Mouse (Mus musculus) kidney, postnatal 36 days (tissue): ENCODE data around the gene Tent4a.

ENCODE experiments used
- DNase-seq, 2 experiments: peaks; one replicate each; pipeline ENCODE4 v3.0.0; 2021 to 2022; ENCODE audit warnings: mixed read lengths in 2 of 2

Gene Tent4a

DNA sequence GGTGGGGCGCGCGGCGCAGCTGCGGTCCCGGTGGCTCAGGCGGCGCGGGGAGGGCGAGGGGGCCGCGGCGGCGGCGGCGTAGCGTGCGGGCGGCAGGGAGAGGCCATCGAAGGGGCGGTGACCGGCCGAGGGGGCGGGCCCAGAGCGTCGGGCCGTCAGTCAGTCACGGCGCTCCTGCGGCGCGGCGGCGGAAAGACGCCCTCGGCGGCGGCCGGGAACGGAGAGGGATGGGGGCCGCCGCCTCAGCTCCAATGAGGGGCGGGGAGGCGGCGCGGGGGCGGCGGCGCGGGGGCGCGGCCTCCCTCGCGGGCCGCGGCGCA, at the start of gene Tent4a:
Gene Tent4a, minus strand, starts transcription at position 284 of the 320 bp plus-strand sequence.
- no peak for DNase-seq

DNA sequence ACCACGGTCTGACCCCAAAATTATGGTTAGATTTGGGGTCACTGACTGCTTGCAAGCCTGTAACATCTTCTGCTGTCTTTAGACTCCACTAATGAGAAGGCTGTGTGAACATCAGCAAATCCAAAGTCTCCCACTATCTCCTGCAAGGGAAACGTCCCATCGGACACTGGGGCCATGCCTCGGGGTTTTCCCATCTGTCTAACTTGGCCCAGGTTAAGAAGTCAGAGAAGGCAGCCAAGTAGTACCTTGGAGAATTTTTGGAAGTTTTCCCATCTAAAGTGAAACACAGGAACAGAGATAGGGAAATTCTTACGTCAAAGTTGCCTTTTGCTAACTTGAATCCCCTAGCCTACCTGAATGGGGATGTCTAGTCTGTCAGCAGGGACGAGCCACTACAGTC, 49.2 kb upstream of the Tent4a start:
- no peak for DNase-seq

DNA sequence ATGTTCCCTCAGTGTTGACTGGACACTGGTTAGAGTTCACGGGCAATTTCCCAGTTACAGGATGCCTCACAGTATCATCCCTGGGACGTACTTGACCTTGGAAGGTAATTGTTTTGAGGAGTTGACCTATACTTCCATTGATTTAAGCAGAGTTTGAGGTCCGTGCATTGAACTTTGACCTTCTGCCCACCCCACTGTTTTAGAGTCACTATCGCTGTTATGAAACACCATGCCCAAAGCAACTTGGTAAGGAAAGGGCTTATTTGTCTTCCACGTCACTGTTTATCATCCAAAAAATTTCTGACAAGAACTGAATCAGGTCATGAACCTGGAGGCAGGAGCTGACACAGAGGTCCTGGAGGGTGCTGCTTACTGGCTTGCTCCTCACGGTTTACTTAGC, 48.0 kb upstream of the Tent4a start:
- no peak for DNase-seq

DNA sequence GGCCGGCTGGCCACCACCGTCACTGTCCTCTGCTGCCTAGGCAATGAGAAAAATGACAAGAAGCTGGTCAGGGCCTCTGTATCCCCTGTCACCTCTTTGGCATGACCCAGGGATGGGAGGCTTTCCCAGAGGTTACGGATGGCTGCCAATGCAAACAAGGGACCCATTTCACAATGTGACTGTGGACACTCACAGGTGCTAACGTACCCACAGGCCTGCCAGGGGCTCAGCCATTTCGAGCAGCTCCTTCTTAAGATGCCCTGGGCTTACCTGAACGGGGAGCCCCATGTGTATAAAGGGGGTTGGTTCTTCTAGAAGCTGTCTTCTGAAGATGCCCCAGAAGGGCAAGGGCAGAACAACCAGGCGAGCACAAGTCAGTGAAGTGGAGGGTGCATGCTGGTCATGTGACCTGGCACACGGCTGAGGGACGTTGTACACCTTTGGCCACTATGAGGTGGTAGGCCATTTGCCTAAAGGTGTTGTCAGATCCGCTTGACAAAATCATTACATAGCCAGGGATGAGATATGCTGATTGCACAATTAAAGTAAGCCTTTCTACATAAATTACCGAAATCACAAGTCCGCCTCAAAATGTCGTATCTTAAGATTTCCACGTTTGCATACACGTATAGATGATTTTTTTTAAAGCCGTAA, 42.9 kb upstream of the Tent4a start:
- no peak for DNase-seq

DNA sequence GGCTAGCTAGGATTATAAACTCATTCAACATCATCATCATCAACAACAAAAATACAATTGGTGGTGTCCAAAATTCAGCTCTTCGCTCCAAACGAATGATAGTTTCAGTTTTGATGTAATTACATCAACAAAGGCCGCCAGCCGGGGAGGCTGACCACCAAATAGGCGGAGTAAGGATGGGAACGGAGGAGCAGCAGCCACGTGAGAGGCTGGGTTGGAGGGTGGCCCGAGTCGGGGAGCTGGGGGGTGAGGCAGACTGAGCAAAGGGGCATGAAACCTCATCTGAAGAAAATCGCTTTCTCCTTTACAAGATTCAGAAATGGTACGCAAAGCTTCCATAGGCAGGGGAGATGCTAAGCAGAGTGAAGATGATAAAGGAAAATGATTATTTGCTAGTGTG, 42.3 kb upstream of the Tent4a start:
- no peak for DNase-seq

DNA sequence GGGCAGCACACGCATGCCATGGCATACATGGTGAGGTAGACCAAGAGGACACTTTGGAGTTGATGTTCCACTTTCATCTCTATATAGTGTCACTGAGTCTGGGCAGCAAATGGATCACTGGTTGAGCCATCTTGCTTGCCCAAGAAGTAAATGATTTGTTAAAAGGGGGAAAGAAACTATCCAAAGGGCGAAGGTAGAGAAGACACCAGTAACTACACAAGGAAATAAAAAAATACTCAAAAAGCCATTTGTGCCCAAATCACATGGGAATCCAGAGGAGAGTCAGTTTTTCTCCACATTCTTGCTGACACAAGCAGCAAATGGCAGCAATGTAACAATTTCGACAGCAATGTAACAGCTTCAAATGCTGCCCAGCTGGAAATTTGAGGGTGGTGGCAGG, 38.2 kb upstream of the Tent4a start:
- DNase-seq = peak in 1 of 2 experiments; percentile 21

DNA sequence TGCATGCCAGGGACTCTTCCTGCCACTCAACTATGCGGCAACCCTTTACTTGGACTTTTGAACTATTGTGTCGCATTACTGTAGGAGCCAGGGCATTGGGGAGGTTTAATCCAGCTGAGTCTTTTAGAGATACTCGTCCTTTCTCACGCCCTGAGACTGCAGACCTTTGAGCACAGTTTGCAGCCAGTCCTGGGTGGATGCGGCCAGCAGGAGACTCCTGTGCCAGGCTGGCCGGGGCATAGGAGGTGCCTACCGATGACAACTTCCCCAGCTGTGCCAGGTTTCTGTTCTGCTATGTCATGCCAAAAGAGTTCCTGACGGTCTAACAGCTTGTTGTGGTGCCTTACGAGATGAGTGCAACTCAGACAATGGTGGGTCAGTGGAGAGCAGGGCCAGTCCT, 34.8 kb upstream of the Tent4a start:
- DNase-seq = peak; percentile 71 to 82

DNA sequence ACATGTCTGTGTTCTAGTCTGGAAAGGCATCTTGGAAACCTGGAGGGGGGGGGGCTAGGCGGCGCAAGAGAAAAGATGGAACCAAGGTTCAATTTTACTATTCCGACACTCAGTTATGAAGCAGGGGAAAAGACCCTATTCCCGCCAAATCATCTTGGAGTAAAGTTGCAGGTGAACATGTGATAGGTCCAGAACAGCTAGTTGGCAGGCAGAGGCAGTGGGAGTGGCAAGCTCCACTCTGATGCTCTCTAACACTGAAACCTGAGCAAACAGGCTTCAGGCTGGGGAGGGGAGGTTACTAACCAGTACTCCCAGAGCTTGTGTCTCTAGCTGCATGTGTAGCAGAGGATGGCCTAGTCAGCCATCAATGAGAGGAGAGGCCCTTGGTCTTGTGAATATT, 31.0 kb upstream of the Tent4a start:
- peak; percentile 49 to 64 for DNase-seq

DNA sequence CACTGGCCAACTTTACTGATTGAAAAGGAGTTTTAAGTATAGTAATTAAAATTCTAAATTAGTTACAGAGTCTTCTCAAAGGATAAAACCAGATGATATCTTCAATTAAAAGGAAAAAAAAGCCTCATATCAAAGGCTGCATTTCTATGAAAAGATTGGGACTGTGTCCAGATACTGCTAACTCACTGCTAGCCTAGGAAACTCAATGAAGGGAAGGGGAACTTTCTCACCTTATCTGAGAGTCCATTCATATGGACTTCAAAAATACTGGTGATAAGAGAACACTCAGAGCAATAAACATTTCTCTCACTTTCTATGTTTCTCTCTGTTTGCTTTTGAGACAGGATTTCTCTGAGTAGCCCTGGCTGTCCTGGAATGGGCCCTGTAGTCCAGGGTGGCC, 30.2 kb upstream of the Tent4a start:
- DNase-seq = no peak

DNA sequence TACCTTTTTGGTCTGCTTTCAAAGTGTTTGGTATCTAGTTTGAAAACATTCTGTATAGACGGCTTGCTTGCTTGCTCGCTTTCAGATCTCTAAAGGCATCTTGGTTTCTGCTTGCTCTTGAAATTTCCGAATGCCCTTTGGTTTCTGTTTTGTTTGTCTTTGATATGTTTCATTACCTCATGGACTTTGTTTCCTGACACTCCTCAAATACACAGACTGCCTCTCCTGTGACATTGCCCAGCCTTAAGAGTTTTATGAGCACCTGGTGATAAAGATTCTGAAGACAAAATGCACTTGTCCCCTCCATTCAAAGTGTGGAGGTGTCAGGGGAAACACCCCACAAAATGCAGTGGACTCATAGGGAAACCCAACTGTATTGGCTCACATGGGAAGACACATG, 29.5 kb upstream of the Tent4a start:
- peak in 1 of 2 experiments; percentile 43 for DNase-seq

DNA sequence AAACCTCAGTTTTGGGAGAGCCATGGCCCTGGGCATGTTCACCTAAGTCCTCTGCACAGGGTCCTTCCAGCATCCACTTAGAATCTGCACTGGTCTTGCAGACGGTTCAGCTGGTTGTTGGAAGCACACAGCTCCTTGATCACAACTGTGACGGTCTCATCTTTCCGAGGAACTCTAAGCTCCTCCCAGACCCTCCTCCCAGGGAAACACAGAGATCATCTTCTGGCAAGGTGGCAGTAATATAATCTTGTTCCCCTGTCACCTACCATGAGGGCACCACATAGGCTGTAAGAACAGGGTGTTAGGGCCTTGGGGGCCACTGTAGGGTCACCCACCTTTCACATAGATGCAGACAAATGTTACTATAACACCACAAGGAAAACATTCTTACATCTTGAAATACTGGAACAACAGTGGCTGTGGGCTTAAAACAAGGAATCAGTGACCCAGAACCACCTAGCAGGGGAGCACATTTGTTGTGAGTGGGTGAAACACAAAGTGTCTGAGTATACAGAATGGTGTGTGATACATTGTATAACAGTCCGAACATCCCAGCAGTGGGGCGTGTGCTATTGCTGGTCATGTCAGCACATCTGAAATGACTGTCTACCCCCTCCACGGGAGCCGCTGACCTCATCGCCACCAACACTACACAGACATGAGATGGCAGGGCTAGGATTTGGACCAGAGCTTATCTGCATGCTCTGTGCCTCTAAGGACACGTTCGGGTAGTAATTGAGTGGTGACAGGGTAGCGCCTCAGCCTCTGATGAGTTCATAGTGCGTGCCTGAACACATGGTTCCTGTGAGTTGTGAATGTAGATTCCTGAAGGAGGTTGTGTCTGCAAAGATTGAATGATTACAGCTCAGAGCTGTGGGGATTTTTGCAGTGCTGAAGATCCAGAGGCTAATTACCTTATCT, 28.5 kb upstream of the Tent4a start:
- no peak for DNase-seq

DNA sequence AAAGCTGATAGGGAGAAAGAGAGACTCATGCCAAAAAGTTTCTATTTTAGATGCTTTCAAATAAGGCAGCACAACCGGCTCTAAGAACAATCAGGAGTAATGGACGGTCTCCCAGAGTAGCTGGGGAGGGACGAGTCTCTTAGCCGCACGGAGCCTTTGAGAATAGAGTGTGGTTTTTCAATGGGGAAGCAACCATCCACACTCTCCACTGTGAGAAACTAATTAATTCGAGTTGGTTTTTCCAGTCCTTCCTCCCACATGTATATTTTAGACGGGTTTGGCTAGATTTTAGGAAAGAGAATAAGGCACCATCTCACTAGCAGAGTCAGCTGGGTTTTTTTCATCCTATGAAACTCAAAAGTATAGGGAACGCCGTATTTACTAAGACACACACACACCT, 27.6 kb upstream of the Tent4a start:
- no peak for DNase-seq

DNA sequence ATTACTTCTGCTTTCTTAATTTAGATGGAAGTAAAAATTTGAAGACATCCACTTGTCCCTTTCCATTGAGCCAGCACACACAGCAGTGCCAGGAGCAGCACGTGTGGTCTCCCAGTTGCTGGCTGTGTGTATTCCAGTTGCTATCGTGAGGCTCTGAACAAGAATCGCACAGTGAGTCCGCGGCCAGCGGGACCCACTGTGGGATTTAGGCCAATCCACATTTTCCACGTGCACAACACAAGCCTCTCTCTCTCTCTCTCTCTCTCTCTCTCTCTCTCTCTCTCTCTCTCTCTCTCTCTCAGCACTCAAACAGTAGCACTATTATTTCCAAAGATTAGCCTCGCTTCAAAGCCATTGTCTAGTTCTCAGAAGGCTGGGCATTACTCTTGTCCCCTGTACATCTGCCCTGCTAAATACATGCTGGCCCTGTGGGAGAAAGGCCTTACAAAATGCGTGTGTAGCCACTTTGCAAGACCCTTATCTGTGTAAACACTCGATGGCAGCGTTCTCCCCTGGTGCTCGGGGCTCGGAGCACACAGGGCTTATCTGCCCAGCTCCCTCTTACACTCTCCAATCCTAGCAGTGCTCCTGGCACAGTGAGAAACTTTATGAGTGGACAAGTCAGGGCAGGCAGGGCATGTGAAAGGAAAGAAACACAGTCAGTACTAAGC, 25.0 kb upstream of the Tent4a start:
- no peak for DNase-seq

DNA sequence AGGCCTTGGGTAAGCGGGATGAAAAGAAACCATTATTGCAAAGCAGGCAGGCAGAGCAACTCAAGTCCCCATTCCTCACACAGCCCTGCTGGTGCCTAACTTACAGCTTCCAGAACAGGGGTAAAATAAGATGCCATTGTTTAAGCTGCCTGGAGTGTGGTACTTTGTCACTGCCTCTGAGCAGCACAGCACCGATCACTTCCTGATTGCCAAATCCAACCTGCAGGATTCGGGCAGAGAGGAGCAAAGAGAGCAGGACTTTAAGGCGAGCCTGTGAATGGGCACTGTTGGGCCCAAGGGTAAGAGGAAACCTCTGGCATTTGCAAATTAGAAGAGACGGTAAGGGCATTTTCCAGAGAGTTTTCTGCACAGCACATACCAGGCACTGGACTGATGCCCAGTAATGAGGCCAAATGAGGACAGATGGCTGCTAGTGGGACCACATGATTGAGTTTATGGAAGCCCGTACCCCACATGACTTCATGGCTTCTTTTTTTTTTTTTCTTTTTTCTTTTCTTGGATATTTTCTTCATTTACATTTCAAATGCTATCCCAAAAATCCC, 23.8 kb upstream of the Tent4a start:
- DNase-seq = peak in 1 of 2 experiments; percentile 48

DNA sequence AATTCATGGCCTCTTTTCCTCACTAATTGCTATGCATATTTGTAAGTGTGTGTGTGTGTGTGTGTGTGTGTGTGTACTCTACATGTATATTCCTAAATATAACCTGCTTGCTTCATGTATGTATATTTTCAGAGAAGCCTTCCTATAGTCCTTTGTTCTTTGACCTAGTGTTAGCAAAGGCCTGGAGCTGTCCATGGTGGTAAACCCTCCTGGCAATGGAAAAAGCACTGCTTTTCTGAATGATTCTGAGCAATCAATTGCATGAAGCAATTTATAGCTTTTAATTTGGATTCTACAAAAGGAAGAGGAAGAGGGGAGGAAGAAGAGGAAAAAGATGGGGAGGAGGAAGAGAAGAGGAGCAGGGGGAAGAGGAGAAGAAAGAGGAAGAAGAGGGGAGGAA, 22.3 kb upstream of the Tent4a start:
- peak in 1 of 2 experiments; percentile 37 for DNase-seq

DNA sequence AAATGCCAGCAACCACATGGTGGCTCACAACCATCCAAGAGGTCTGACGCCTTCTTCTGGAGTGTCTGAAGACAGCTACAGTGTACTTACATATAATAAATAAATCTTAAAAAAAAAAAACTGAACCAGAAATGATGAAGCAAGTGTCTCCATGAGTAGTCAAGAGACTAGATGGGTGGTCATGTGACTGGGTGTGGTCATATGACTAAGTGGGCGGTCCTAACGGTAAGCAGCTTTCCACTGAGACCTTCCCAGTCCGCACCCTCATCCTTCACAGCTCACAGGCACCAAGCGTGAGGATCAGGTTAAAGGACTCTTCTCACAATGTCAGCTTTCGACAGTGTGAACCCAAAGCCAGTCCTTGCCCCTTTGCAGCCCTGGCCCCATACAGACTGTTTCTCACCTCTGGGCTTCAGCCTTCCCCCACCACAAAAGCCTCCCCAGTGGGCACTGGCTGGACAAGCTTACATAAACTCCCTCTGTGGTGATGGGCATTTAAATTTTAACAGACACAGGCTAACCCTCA, 21.6 kb upstream of the Tent4a start:
- DNase-seq = no peak

DNA sequence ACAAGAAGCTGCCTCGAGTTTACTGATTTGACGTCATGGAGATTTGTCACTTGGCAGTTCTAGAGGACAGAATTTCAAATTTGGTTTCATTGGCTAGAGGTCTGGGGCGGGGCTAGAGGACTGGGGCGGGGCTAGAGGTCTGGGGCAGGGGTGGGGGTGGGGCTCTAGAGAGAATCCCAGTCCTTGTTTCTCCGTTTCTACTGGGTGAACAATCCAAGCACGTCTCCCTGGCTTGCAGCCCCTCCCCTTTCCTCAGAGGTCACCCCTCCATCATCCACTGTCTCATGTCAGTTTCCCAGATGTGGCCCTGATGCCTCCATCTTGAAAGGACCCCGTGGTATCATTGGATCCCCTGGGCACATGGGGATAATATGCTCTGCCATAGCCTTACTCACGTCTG, 20.6 kb upstream of the Tent4a start:
- no peak for DNase-seq

DNA sequence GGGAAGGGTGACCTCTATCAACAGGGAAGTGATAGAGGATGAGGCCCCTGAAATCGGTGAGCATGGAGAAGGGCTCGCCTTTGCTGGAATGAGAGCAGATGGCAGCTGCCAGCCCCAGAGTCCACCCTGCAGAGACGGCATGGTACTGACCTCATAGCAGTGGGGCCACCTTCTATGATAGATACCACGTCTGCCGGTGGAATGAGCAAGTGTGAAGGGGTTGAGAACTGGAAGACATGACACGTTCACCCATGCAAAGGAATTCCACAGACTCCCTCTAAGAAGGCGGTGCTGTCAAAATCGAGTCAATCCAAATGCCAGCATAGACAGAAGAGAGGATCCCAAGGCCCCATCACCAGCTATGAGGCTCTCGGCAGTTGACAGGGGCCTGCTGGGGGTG, 19.8 kb upstream of the Tent4a start:
- no peak for DNase-seq

DNA sequence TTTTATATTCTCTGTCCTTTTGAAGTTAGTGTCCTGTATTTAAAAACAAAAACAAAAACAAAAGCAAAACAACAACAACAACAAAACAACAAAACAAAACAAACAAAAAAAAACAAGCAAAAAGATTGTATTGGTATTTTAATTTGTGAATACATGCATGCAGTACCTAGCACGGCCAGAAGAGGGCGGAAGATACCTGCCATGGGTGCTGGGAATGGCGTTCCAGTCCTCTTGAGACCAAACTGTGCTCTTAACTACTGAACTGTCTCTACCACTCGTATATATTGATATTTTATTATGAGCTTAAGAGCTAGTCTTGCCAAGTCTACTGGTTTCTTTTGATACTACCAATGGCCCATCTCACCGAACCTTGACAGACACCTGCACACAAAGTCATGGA, 18.6 kb upstream of the Tent4a start:
- DNase-seq = peak in 1 of 2 experiments; percentile 79

DNA sequence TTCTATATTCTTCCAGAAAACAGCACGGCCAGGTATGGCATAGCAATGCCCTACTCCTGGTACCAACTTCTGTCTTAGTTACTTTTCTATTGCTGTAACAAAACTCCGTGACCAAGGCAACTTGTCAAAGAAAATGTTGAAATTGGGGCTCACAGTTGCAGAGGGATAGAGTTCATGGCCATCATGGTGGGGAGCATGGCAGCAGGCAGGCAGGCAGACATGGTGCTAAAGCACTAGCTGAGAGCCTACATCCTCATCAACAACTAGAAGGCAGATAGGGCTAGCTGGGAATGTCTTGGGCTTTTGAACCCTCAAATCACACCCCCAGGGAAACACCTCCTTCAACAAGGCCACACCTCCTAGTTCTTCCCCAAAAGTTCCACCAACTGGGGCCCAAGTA, 16.4 kb upstream of the Tent4a start:
- no peak for DNase-seq

DNA sequence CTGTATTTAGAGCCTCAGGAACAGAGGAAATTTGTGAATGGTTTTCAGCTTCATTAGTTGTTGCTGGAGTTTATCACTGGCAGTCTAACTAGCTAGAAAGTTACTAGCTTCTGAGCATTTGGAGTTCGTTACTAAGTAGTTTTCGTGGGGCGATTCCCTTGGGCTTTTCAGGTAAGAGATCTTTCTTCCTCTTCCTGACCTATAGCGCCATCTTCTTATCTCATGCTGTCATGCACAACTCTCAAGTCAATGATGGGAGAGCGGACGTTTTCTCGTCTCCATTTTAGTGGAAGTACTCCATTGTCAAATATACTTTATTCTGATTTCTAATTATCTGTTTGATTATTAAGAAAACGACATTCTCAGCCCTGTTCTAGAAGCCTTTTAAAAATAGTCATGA, 15.6 kb upstream of the Tent4a start:
- DNase-seq = no peak

DNA sequence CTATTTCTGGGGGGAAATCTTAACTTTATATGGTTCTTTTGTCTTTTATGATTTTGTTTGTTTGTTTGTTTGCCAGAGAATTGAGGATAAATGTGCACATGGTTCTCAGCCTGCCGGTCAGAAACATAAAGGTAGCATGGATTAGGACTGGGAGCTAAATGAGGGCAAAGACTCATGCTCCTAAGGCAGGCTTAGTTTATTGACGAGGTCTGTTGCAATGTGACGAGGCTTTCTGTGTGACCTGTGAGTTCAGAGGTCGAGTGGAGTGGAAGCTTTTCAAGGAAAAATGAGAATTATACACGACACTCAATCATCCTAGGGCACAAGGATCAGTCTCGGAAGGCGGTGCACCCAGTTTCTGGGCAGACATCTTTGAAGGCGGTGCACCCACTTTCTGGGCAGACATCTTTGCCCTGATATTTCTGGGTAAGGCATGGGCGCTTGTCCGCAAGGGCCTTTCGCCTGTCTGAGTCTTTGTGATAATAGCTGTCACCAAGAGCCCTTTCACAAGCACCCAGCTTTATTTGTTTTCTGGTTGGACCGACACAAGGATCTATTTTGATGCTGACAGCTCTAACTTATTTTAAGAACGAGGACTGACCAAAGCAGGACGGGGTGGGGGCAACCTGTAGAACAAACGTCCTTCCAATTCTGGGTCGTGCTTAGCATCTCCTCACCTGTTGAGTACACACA, 13.2 kb upstream of the Tent4a start:
- DNase-seq = no peak

DNA sequence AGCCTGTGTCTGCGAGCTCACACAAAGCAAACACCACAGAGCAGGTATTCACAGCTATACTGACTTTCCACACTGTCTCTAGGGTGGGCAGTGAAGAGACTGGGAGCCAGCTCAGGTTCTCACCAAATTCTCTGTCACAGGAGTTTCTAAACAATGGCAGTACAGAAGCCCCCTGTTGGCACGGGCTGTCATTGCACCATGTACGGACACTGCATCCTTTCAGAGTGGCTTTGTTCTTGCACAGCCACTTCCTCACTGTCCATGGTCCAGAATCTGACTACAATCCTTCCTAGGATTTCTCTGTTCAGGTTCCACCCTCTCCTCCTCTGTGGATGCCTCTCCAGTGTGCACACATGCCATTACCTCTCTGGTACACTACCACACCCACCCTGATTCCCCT, 10.6 kb upstream of the Tent4a start:
- peak in 1 of 2 experiments; percentile 76 for DNase-seq
